Mouse (Mus musculus): ENCODE measurements around the gene Lsm12.

The Lsm12 gene

DNA sequence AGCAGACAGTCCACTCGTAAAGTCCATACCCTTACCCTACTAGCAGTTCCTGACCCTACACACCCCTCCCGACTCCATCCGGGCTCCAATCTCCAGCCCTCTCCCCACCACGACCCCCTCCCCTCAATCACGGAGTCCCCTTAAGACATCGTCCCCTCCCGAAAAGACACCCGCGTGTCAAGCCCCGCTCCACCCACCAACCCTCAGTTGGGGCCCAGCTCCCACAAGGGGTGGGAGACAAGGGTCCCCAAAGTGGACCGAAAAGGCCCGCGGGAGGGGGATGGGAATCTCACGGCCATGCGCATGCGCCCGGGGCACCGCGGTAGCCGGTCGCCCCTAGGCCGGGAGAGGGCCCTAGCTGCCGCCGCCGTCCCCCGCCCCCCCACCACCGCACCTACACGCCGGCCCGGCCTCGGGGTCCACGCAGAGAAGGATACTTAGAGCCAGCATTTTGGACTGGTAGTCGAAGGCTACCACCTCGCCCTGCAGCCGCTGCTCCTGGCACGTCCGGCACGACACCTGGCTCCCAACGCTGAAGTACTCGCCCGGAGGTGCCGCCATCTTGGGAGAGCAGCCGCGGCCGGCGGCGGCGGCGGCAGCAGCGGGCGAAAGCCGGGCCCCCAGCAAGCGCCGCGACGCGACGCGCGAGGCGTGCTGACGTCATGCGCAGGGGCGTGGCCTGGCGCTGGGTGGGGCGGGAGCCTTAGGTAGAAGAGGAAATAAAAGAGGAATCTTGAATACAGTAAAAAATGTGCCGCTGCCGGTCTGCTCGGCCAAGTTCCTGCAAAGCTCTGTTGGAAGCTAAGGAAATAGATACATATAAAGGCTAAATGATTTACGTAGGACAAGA, at the start of gene Lsm12:
Gene Lsm12 (minus strand): TSS at position 651 of the 850 bp plus-strand sequence.
- peak; percentile 97 to 99 for DNase-seq (ENCODE audit: low spot score in 2 of 2)

DNA sequence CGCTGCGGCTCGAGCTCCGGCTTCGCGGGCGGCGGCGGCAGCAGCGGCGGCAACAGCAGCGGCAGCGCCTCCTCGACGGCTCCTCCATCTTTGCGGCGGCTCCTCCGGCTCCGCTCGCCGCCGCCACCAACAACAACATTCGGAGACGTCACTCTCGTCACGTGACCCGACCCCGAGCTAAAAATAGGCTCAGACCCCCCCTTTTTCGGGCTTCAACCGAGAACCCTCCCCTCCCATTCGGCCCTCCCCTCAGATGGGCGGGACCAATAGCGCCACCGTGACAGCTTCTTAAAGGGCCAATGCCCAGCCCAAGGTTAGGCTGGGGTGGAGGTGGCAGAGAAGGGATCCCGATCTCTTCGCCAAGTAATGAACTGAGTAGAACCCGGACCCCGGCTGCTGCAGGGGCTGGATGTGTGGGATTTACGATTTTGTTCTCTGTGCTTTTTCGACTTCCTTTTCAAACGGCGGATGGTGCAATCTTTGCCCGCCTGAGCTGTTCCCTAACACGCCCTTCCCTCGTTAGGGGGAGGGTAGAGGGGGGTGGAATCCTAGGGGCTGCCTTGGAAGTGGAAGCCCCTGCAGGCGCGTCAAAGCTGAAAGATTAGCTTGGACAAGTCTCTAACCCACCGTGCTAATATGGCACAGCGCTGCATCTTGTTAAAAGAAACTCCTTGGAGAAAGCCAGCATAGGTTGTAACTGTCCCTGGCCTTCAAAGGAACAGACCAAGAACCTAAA, 45.1 kb upstream of the Lsm12 start, which contains the start of gene Hdac5:
Gene Hdac5 (minus strand): TSS at position 161 of the 736 bp plus-strand sequence.
- peak; percentile 96 to 97 for DNase-seq (ENCODE audit: low spot score in 2 of 2)

DNA sequence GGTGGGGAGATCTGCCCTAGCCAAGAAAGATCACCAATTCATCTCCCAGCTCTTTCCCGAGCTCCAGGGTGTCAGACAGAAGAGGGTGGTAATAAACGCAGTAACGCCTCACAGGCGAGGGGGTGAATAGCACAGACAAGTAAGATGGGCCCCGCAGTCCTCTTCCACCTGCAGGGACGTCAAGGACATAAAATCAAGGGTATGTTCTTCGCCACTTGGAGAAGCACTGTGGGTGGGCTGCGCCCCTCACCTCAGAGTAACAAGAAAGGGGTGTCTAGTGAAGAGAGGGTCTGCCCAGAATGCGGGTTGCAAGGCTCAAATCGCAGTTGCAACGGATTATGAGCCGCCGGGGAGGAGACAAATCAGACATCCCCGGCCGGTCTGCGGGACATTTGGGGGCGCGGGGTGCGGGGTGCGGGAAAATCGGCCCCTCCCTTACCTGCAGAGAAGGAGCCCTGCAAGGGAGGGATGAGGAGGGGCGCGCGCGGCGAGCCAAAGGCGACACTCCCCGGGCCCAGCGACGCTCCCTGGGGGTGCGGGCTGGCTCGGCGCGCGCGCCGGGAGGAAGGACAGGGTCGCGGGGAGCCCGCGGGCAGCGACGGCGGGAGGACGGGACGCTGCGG, 44.3 kb upstream of the Lsm12 start:
- peak; percentile 30 to 33 for DNase-seq (ENCODE audit: low spot score in 2 of 2)

DNA sequence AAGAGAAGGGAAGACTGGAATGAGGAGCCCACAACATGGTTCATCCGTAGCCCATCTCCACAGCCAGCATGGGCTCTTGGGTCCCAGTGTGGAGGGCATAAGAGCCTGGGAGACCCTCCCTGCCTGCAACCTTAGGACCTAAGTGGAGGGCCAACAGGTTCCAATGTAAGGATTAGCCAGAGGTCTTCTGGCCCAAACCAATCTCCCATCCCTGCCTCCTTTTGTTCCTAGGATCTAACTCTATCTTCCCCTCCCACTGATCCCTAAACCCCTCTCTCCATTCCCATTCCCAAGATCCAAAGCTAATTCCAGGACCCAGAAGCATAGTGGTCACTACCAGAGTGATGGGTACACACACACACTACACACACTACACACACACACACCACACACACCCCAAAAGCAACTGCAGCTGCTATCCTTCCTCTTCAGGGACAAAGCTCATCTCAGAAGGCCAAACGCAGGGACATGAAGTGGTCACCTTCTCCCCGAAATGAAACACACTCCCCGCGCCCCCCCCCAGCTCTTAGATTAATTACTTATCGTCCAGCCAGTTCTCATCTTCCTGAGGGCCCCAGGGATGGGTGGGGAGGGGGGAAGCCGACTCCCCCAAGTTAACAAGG, 43.7 kb upstream of the Lsm12 start:
- DNase-seq (ENCODE audit: low spot score in 2 of 2) = no peak

DNA sequence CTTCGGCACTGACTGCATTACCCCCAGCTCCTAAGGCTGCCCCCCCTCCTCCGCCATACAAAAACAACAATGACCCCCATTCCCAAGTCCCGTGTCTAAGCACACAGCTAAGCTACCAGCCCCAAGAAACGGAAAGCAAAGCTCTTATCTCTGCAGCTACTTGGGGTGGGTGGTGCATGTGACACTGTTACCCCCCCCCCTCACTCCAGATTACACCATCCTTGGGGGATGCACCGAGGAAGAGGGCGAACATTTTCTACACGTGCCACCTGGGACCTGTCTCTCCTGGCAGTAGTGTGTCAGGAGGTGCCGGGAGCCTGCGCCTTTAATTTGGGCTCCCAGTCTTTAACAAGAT, 43.1 kb upstream of the Lsm12 start:
- DNase-seq (ENCODE audit: low spot score in 2 of 2) = no peak

DNA sequence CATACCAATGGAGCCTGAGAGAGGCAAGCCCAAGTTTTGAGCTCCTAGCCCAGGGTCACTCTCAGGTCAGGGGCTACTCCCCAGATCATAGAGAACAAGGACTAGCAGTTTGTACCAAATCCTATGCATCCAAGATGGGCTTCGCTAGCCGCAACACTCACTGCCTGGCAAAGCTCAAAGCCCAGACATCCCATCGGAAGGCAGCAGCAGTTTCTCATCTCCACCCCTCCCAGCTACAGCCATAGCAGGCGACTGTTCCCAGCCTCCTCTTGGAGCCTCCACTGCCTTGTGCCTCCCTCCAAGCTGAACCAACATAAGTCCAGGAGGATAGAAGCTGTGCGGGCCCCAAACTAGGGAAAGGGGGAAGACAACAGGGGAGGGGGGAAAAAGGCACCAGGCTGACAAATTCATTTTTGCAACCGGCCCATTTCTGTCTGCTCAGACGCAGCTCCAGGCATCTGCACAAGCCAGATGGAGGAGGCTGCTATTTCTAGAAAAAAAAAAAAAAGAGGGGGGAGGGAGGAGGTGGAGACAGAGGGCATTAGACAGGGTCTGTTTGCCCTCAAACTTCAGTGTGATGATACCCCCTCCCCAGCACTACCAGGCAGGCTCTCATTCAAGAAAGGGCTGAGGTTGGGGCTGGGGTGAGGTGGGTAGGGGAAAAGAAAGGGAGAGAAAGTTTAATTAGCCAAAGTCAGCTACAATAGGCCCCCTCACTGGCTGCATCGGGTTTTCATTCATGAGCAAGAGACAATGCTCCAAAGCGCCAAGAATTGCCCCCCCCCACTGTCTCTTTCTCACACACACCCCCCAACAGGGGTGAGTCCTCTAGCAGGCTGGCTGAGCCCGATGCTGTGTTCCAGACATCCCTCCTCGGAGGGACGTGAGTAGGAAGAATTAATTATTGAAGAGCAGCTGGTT, 42.4 kb upstream of the Lsm12 start:
- DNase-seq (ENCODE audit: low spot score in 2 of 2) = no peak

DNA sequence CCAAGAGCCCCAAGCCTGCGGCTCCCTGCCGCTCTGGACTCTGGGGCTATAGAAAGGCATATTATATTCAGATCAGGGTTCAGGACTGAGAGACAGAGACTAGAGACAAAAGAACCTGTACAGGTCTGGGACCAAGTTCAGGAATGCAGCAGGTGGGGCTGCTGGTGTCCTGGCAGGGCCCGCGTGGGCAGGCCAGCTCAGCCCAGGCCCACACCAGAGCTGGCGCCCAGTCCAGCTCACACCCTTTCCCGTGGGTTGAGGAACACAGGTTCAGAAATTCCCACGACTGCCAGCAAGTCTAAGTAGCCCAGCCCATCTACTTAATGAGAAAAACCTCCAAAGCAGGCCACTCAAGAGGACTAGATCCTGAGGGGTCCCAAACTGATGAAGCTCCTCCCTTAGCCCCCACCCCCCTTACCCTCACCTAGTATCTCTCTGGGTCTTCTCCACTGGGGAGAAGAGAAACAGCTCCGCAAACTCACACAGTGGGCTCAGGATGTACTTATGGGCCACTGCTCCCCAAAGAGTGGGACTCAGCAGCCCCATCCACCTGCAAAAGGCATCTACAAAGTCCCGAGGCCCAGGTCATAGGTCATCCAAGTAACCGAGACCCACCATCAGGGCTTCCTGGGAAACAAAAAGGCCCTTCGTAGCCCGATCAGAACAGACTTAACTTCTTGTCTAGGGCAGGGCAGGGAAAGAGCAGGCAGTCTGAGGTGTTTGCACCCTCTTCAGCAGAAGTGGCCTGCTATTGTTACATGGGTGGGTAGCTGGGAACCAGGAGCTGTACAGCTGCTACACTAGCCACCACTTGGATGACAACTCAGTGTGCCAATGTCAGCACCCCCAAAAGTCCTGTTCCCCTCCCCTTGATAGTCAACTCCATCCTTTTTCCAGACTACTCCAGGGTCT, 41.2 kb upstream of the Lsm12 start:
- no peak for DNase-seq (ENCODE audit: low spot score in 2 of 2)

DNA sequence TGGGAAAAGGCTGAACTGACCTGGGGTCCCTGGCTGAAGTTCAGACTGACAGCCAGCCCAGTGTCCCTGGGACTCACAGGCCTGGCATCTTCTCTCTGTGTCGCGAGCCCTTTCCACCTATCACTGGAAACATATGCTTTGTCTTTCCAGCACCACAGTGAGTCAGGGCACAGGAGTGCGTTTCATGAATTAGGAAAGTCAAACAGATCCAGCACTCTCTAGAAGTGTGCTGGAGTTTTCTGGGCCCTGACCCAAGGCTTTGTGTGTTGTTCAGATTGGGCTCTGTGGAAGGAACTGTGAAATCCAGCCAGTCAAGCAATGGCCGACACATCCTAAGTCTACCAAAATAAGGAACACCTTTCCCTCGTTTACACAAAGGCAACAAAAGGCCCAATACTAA, 40.1 kb upstream of the Lsm12 start:
- no peak for DNase-seq (ENCODE audit: low spot score in 2 of 2)

DNA sequence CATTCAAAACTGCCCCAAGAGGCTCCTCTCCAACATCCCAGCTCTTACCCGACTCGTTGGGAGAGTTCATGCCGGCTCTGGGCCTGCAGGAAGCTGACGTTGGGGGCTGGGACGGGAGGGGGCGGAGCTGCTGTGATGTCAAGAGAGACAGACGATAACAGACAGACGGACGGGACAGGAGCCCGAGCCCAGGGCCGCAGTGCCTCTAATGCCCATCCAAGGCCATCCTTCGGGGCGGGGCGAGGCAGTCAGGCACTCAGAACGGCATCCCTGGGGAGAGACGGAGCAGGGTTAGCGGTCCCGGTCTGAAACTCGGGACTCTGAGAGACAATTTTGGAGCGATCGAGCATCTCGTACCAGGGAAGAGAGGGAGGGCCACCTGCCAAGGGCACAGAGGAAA, 39.6 kb upstream of the Lsm12 start:
- DNase-seq (ENCODE audit: low spot score in 2 of 2) = no peak

DNA sequence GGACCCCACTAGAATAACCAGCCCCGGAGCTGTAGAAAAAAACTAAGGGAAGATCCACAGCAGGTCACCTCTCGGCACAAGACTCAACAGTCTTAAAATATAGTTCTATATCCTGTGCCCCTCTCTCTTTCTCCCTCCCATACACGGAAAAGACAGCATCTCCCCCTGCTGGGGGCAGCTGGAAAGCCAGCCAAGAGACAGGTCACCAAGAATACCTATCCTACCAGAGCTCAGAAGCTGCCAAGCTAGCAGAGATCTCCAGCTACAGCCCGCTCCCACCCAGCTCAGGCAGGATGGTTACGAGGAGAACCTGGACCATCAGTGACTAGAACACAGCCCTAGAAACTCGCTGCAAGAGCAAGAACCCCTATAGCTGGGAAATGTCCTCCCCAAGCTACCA, 38.1 kb upstream of the Lsm12 start:
- DNase-seq (ENCODE audit: low spot score in 2 of 2) = peak; percentile 77 to 88

DNA sequence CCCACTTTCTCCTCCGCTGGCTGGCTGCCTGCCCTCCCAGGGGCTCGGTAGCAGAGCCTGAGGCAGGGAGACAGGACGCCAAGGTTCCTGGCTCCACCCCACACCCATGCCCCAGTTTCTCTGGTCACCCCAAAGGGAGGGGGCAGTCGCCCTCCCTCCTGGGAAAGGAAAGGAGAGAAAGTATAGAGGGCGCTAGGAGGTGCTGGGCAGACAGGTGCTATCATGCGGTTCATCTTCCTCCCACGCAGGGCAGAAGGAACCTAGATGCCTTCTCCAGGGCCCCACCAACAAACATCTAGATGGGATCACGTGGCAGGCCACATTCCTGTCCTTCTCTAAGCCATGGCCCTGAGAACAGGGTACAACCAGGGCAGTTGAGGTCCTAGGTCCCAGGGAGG, 36.9 kb upstream of the Lsm12 start:
- DNase-seq (ENCODE audit: low spot score in 2 of 2) = no peak

DNA sequence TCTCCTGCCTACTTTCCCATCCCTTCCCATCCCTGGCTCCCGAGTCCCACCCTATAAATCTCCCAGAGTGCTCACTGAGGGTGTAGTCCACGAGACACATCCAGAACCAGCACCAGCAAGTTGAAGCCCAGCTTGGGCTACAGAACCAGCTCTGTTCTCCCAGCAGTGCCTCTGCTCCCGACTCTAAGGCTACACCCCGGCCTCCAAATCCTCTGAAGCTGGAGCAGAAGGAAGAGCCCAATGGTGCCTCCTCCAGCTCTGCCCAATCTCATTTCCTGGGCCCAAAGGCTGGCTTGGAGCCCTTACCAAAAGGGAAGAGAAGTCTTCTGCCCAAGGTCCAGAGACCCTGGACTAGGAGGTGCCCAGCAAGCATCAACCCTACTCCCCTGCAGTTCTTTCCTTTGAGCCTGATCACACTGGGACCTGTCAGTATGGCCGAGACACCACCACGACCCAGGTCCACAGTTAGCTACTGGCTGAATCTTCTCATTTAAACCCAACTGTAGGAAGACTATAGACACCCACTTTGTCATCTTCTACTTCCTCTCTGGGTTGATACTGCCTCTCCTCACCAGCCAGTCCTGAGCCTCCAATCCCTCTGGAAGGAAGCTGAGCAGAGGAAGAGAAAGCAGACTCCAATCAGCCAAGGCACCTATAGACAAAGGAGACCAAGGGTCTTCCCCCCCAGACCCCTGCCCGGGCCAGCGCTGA, 36.3 kb upstream of the Lsm12 start:
- DNase-seq (ENCODE audit: low spot score in 2 of 2) = no peak

DNA sequence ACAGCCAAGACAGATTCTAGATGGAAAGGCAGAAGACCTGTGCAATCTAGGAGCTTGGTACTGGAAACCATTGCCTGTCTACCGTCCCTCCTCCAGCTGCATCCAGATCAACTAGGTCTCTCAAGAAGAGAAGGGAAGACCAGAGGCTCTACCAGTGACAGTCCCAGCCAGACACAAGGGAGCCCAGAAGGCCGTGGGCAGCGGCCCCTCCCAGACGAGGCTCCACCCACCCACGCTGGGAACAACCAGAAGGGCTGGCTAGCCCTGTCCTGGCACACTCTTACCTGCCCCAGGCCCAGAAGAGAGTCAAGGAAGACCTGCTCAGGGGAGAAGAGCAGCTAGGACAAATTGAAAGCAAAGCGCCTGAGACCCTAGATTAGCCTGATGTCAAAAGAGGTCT, 35.4 kb upstream of the Lsm12 start:
- no peak for DNase-seq (ENCODE audit: low spot score in 2 of 2)

DNA sequence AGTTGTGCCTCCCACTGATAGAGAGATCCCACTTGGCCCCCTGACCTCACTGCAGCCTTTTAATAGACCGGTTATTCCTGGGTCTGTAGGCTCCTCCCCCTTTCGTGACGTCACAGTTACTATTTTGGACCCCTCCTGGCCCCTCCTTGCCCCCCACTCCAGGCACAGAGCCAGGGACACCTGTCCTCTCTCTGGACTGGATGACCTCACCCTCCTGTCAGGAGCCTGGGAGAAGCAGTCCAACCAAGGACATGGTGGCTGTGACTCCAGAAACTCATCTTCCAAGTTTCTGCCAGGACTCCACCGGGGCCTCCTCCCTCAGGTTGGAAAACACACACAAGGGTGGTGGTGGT, 34.9 kb upstream of the Lsm12 start:
- DNase-seq (ENCODE audit: low spot score in 2 of 2) = no peak

DNA sequence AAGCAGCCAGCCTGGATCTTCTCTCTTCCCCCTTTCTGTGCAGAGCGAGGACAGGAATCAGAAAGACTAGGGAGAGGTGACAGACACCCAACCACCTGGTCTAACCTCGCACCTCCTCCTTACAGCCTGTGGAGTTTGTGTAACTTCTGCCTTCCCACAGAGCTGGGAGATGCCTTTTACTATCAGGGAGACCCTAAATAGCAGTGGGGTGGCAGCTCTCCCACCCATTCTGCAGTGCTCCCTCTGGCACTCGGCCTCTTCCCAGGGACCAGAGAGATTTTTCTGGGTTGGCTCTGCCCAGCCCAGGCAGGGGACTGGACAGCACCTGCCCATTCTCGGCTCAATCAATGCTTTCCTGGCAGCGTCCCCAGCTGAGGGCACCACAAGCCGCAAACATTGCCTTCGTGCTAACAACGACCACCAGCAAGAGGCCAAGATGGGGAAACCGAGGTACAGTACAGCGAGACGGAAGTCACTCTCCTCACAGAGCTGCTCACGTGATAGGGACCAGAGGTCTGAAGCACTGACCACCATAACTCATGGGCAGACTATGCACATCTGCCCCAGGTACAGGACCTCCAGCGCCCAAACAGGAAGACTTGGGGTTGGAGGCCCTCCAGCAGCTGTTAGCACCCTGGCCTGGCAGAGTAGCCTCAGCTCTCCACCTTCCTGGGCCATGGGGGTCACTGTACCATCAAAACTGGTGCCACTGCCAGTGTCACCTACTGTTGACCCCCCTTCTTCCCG, 34.3 kb upstream of the Lsm12 start:
- DNase-seq (ENCODE audit: low spot score in 2 of 2) = no peak

DNA sequence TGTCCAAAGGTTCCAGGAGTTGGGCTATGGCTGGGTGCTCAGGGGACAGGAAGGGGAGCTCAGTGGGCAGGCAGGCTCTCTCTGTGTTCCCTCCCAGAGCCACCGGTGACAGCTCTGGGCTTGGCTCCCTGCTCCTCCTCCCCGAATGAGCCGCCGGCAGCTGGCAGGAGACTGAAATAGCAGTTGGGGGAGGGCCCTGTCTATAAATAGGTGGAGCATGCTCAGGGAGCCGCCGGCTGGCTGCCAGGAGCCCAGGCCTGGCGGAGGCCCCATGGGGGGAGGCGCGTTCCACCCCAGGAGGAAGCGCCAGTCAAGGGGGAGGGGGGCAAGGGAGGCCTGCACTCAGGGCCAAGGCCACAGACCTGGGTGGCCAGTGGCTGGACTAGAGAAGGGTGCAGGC, 33.7 kb upstream of the Lsm12 start:
- peak; percentile 83 to 86 for DNase-seq (ENCODE audit: low spot score in 2 of 2)

DNA sequence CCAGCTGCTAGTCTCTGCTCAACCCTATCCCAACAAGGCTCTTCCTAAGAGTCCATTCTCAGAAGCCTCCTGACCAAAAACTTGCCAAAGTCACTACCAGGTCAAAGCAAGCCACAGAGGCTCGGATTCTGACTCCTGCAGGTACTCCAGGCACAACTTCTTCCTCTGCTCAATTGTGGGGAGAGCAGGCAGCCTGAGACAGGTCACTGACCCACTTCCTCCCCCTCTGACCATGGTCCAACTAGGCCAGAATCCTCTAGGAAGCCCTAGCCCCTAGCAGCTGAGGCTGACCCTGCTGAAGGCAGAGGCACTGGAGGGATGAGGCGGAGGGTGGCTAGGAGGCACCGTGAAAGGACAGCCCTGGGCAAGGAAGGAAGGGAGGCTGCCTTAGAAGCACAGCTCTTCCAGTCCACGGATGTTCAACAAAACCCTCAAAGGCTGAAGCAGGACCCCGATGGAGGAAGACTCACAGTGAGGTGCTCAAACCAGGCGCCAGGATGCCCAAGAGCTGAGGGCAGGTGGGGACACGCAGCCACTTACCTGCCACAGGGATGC, 32.9 kb upstream of the Lsm12 start:
- no peak for DNase-seq (ENCODE audit: low spot score in 2 of 2)

DNA sequence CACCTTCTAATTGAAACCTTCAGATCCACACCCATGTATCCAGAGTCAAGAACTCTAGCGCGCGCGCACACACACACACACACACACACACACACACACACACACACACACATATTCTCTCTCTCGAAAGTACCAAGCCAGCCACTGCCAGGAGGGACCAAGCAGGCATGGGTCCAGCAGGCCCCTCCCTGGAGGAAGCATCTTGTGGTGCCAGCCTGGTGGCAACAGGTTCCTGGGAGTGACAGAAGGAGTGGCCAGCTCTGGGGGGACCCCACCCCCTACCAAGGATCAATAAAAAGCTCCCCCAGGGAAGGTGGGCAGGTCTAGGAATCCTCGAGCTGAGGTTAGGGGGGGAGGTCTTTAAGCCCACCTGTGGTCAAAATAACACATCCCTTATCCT, 32.3 kb upstream of the Lsm12 start:
- DNase-seq (ENCODE audit: low spot score in 2 of 2) = no peak

DNA sequence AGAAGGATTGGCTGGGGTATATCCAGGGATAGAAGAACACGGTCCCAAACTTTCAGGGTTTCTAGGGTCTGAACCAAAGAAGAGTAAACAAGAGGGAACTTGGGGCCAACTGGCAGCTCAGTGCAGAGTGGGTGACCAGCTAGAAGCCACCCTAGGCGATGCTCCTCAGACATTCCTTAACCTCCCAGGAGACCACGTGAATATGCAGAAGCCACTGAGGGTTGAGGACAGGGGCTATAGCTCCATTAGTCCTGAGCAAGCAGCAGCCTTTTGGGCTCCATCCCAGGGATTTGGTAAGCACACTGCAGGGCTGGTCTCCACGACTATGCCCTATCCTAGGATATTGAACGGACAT, 31.8 kb upstream of the Lsm12 start:
- DNase-seq (ENCODE audit: low spot score in 2 of 2) = no peak

Measured in thymus, postnatal 10 days (tissue).